Mouse (Mus musculus) CH12.LX (cell line): Measurements from ENCODE around the gene Cntfr. TPM values are rescaled to one million over a fixed set of nuclear protein-coding genes. Genes with fewer than 3 reads are reported as not detected.
A peak's percentile ranks its signal among the peaks of the same experiment; 100 is the strongest.

Experiments used
- DNase-seq: peaks from one replicate; pipeline ENCODE4 v3.0.0-alpha.2; 2013; ENCODE audit errors: extremely low read depth
- H3K27ac ChIP-seq: 2 replicates; pipeline ENCODE4 v1.5.1; 2012; ENCODE audit warnings: low read depth, mild to moderate bottlenecking, control low read depth, moderate library complexity; ENCODE audit not compliant: insufficient read depth
- H3K27me3 ChIP-seq: replicated peaks from 2 replicates; pipeline ENCODE3; 2012; ENCODE audit warnings: inconsistent platforms
- H3K36me3 ChIP-seq, 2 experiments: replicated peaks in 1 of 2; 2 replicates each; pipeline versions ENCODE3 to v1.6.1; 2012; ENCODE audit warnings: inconsistent platforms in 1 of 2, low read length in 1 of 2, mild to moderate bottlenecking in 1 of 2, mixed read lengths in 1 of 2, moderate library complexity in 1 of 2; ENCODE audit not compliant: control insufficient read depth in 1 of 2, insufficient read depth in 1 of 2
- H3K4me1 ChIP-seq, 2 experiments: 2 replicates each; pipeline ENCODE4 v1.6.1; 2012; ENCODE audit warnings: inconsistent platforms in 1 of 2, moderate library complexity in 1 of 2; ENCODE audit not compliant: insufficient read depth in 2 of 2, control insufficient read depth in 1 of 2
- H3K4me2 ChIP-seq: 2 replicates; pipeline ENCODE4 v1.6.1; 2012; ENCODE audit warnings: low read depth, mild to moderate bottlenecking, control low read depth; ENCODE audit not compliant: poor library complexity, insufficient read depth, severe bottlenecking
- H3K4me3 ChIP-seq, 3 experiments: fragments of 150-350 bp in 1 of 3; sonication (generic) in 1 of 3; replicated peaks in 1 of 3; 2 replicates each; pipeline versions ENCODE3 to v1.5.1; 2011 to 2012; ENCODE audit warnings: low read depth in 2 of 3, low read length in 2 of 3, mild to moderate bottlenecking in 2 of 3, moderate library complexity in 2 of 3, control low read depth in 1 of 3, improper control_type of control experiment in 1 of 3, inconsistent platforms in 1 of 3, mixed read lengths in 1 of 3; ENCODE audit not compliant: poor library complexity in 1 of 3
- H3K79me2 ChIP-seq: replicated peaks from 2 replicates; pipeline ENCODE4 v1.6.1; 2012; ENCODE audit warnings: mild to moderate bottlenecking, moderate library complexity; ENCODE audit not compliant: control insufficient read depth, poor library complexity, insufficient read depth, severe bottlenecking; ENCODE audit errors: extremely low read depth
- H3K9ac ChIP-seq: 2 replicates; pipeline ENCODE4 v1.6.1; 2012; ENCODE audit warnings: low read depth, mild to moderate bottlenecking, control low read depth, moderate library complexity; ENCODE audit not compliant: insufficient read depth
- H3K9me3 ChIP-seq: replicated peaks from 2 replicates; pipeline ENCODE3; 2012; ENCODE audit warnings: low read length, inconsistent platforms, mixed read lengths
- BHLHE40 ChIP-seq: IDR thresholded peaks from 2 replicates; pipeline ENCODE4 v1.6.1; 2011; ENCODE audit warnings: mild to moderate bottlenecking, low read depth, low read length, improper control_type of control experiment
- CHD2 ChIP-seq: IDR thresholded peaks from 2 replicates; pipeline ENCODE4 v1.6.1; 2011; ENCODE audit warnings: low read length, improper control_type of control experiment
- E2F4 ChIP-seq: IDR thresholded peaks from 2 replicates; pipeline ENCODE4 v1.6.1; 2011; ENCODE audit warnings: low read depth, low read length, improper control_type of control experiment; ENCODE audit not compliant: insufficient replicate concordance
- ELF1 ChIP-seq: IDR thresholded peaks from 2 replicates; pipeline ENCODE4 v1.6.1; 2014; ENCODE audit warnings: low read depth, mild to moderate bottlenecking, inconsistent platforms, low read length, improper control_type of control experiment
- EP300 ChIP-seq: IDR thresholded peaks from 2 replicates; pipeline ENCODE4 v1.6.1; 2011; ENCODE audit warnings: low read length, improper control_type of control experiment
- GABPA ChIP-seq: IDR thresholded peaks from 2 replicates; pipeline ENCODE4 v1.6.1; 2012; ENCODE audit warnings: low read depth, low read length, improper control_type of control experiment, inconsistent platforms; ENCODE audit not compliant: insufficient replicate concordance
- HCFC1 ChIP-seq: IDR thresholded peaks from 2 replicates; pipeline ENCODE4 v1.6.1; 2012; ENCODE audit warnings: low read depth, mild to moderate bottlenecking, inconsistent platforms, low read length, improper control_type of control experiment
- IRF4 ChIP-seq: IDR thresholded peaks from 2 replicates; pipeline ENCODE4 v1.6.1; 2014; ENCODE audit warnings: low read depth, mild to moderate bottlenecking, inconsistent platforms, low read length, improper control_type of control experiment
- JUN ChIP-seq: IDR thresholded peaks from 2 replicates; pipeline ENCODE4 v1.6.1; 2011; ENCODE audit warnings: low read depth, mild to moderate bottlenecking, low read length, improper control_type of control experiment, moderate library complexity; ENCODE audit not compliant: insufficient read depth
- JUND ChIP-seq: conservative IDR thresholded peaks from 2 replicates; pipeline ENCODE4 v1.6.1; 2011; ENCODE audit warnings: low read depth, low read length, improper control_type of control experiment
- KAT2A ChIP-seq: IDR thresholded peaks from 2 replicates; pipeline ENCODE4 v1.6.1; 2012; ENCODE audit warnings: low read length, improper control_type of control experiment, inconsistent platforms; ENCODE audit not compliant: insufficient replicate concordance
- MAX ChIP-seq: IDR thresholded peaks from 2 replicates; pipeline ENCODE4 v1.6.1; 2011; ENCODE audit warnings: low read length, improper control_type of control experiment
- MAZ ChIP-seq: IDR thresholded peaks from 2 replicates; pipeline ENCODE4 v1.6.1; 2012; ENCODE audit warnings: low read depth, mild to moderate bottlenecking, inconsistent platforms, low read length, improper control_type of control experiment, moderate library complexity
- MEF2A ChIP-seq: IDR thresholded peaks from 2 replicates; pipeline ENCODE4 v1.6.1; 2014; ENCODE audit warnings: low read depth, mild to moderate bottlenecking, inconsistent platforms, low read length, improper control_type of control experiment, borderline replicate concordance
- MXI1 ChIP-seq: IDR thresholded peaks from 2 replicates; pipeline ENCODE4 v1.6.1; 2011; ENCODE audit warnings: mild to moderate bottlenecking, low read depth, low read length, improper control_type of control experiment
- NELFE ChIP-seq: IDR thresholded peaks from 2 replicates; pipeline ENCODE4 v1.6.1; 2011; ENCODE audit warnings: low read depth, low read length, improper control_type of control experiment
- NRF1 ChIP-seq: IDR thresholded peaks from 2 replicates; pipeline ENCODE4 v1.6.1; 2014; ENCODE audit warnings: low read depth, mild to moderate bottlenecking, inconsistent platforms, low read length, improper control_type of control experiment, moderate library complexity
- RAD21 ChIP-seq: IDR thresholded peaks from 2 replicates; pipeline ENCODE4 v1.6.1; 2011; ENCODE audit warnings: low read depth, mild to moderate bottlenecking, low read length, improper control_type of control experiment, moderate library complexity
- RCOR1 ChIP-seq: conservative IDR thresholded peaks from 2 replicates; pipeline ENCODE4 v1.6.1; 2012; ENCODE audit warnings: low read depth, mild to moderate bottlenecking, inconsistent platforms, low read length, improper control_type of control experiment
- TCF12 ChIP-seq: IDR thresholded peaks from 2 replicates; pipeline ENCODE4 v1.6.1; 2014; ENCODE audit warnings: low read depth, mild to moderate bottlenecking, inconsistent platforms, low read length, improper control_type of control experiment
- UBTF ChIP-seq: IDR thresholded peaks from 2 replicates; pipeline ENCODE4 v1.6.1; 2012; ENCODE audit warnings: low read depth, mild to moderate bottlenecking, inconsistent platforms, low read length, improper control_type of control experiment, moderate library complexity
- USF1 ChIP-seq: IDR thresholded peaks from 2 replicates; pipeline ENCODE4 v1.6.1; 2014; ENCODE audit warnings: low read depth, mild to moderate bottlenecking, inconsistent platforms, low read length, improper control_type of control experiment
- ZMIZ1 ChIP-seq: IDR thresholded peaks from 2 replicates; pipeline ENCODE4 v1.6.1; 2012; ENCODE audit warnings: low read depth, mild to moderate bottlenecking, inconsistent platforms, low read length, improper control_type of control experiment
- dilution Hi-C: fragments of 300-500 bp; cut with MboI; formaldehyde crosslinking; loops from 2 replicates; pipeline ENCODE4 v1.14.3; 2020; ENCODE audit warnings: low sequenced_read_pairs; ENCODE audit not compliant: extremely low pct_unique_long_range_greater_than_20kb, extremely low pct_ligation_motif_present
- in situ Hi-C: fragments of 300-500 bp; cut with MboI; formaldehyde crosslinking; loops from 3 replicates; pipeline ENCODE4 v1.14.3; 2019; ENCODE audit warnings: low sequenced_read_pairs, low pct_ligation_motif_present, low pct_unique_long_range_greater_than_20kb, mixed read lengths
- polyA plus RNA-seq: library from polyadenylated mRNA; unstranded; fragments of >175 nt; gene quantifications from 2 replicates; pipeline ENCODE4 v1.2.1, GENCODE M21; 2012; ENCODE audit warnings: low read depth; ENCODE audit not compliant: insufficient read length
- total RNA-seq, 2 experiments: library from RNA; depleted of rRNA; stranded (reverse); fragments of 300-350 nt in 1 of 2; fragments of >200 nt in 1 of 2; gene quantifications; 2 replicates each; pipeline ENCODE4 v1.2.3; 2012 to 2014

Gene Cntfr
- total and polyA plus RNA-seq, 3 experiments: not detected

DNA sequence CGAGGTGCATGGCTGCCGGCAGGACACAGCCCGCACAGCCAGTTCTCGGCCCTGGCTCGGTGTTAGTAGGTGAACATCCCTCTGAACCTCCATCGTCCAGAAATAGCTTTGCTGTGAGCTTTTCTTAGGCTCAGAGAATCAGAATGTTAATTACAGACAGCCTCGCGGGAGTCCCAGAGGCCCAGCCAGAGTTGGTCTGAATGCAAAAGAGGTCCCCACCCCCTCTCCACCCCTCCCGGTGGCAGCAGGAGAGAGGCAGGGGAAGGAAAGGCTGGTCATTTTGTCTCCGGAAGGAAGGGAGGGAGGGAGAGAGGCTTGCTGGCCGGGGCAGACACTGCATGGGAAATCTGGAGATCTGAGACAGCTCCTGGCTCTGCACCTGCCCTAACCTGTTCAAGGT, 65.5 kb downstream of the Cntfr start:
- no peaks in the 10 kb centered on the region for H3K9me3 ChIP-seq
- peak overlapping the region; percentile 48; the same call in 1 of the 2 replicates for H3K9ac ChIP-seq
- peak overlapping the region; percentile 57; the same call in 1 of the 2 replicates for H3K27ac ChIP-seq
- no peak for TF ChIP-seq E2F4
- TF ChIP-seq CHD2: peak; percentile 85
- 0 out of 2 replicates have a peak, but pooled peaks have one; percentile 34 for TF ChIP-seq NELFE
- TF ChIP-seq IRF4: peak; percentile 63
- peak; percentile 85 for TF ChIP-seq MAZ
- peak; percentile 94 for TF ChIP-seq MEF2A
- 0 out of 2 replicates have a peak, but pooled peaks have one; percentile 47 for TF ChIP-seq ZMIZ1
- no peak for TF ChIP-seq NRF1
- TF ChIP-seq EP300: no peak; the same call in 1 of the 2 replicates
- peak; percentile 43; the same call in 1 of the 2 replicates for TF ChIP-seq HCFC1
- H3K4me1 ChIP-seq: peaks cover 46 to 69% of the 10 kb centered on the region in 2 experiments
- no peak overlapping the region for H3K4me3 ChIP-seq
- no peaks in the 10 kb centered on the region for H3K36me3 ChIP-seq
- in situ Hi-C loops (no loop called here), dilution Hi-C loops (no loop called here)
- H3K4me2 ChIP-seq: peak overlapping the region; percentile 51
- no peaks in the 10 kb centered on the region for H3K79me2 ChIP-seq
- H3K27me3 ChIP-seq: peaks cover 13% of the 10 kb centered on the region
- peak; percentile 73 for DNase-seq

DNA sequence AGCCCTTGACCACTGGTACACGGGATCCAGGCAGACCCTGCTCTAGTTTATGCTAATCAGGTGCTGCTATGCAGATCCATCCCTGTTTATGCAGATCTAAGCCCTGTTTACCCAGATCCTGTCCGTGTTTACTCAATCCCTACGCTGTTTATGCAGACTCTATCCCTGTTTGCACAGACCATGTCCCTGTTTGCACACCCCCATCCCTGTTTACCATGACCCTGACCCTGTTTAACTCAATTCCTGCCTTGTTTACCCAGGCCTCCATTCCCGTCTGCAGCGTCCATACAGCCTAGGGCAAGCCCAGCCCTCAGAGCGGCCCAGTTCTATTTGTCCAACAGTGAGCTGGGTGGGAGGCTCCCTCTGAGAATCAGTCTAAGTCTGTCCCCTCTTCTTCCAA, 66.7 kb downstream of the Cntfr start:
- TF ChIP-seq RAD21 (no peak), ELF1 (no peak), JUN (no peak), MAX (no peak), KAT2A (no peak), GABPA (no peak), BHLHE40 (no peak), MXI1 (no peak), RCOR1 (no peak), ZMIZ1 (no peak), USF1 (no peak), NELFE (no peak), UBTF (no peak), TCF12 (no peak), JUND (no peak)
- Histone ChIP-seq H3K4me1 (peaks cover 46 to 63% of the 10 kb centered on the region in 2 experiments), H3K9me3 (no peaks in the 10 kb centered on the region), H3K9ac (no peak overlapping the region), H3K79me2 (no peaks in the 10 kb centered on the region), H3K4me3 (no peak overlapping the region), H3K36me3 (no peaks in the 10 kb centered on the region), H3K27me3 (peaks cover 6% of the 10 kb centered on the region), H3K4me2 (no peak overlapping the region), H3K27ac (no peak overlapping the region)
- no peak for DNase-seq
- dilution Hi-C loops: no loop called here
- in situ Hi-C loops: no loop called here
